Mouse (Mus musculus): ENCODE measurements at regions not wholly inside any gene's neighbourhood (a gene's known extent, or its start where the extent isn't known, plus 50 kb on each side); places are given as distances from the start of the nearest gene placed in this dataset.

GRCm38 (mm10) chr16:24185989-24186388 is 197.3 kb upstream of the Bcl6 start:
- DNase-seq (ENCODE audit: low spot score in 2 of 2): no peak

- no peak for DNase-seq (ENCODE audit: low spot score in 2 of 2)
Measured at GRCm38 (mm10) chr16:24184846-24185245, 196.2 kb upstream of the Bcl6 start.

- DNase-seq (ENCODE audit: low spot score in 2 of 2): no peak
Measured at GRCm38 (mm10) chr16:24183216-24183615, 194.6 kb upstream of the Bcl6 start.

- DNase-seq (ENCODE audit: low spot score in 2 of 2): no peak
Measured at GRCm38 (mm10) chr16:24181388-24181787, 192.7 kb upstream of the Bcl6 start.

- no peak for DNase-seq (ENCODE audit: low spot score in 2 of 2)
Measured at GRCm38 (mm10) chr16:24180666-24181065, 192.0 kb upstream of the Bcl6 start.

GRCm38 (mm10) chr16:24177564-24177963 is 188.9 kb upstream of the Bcl6 start:
- no peak for DNase-seq (ENCODE audit: low spot score in 2 of 2)

GRCm38 (mm10) chr16:24177131-24177530 is 188.5 kb upstream of the Bcl6 start:
- no peak for DNase-seq (ENCODE audit: low spot score in 2 of 2)

GRCm38 (mm10) chr16:24176057-24176456 is 187.4 kb upstream of the Bcl6 start:
- DNase-seq (ENCODE audit: low spot score in 2 of 2): peak; percentile 20 to 31

- no peak for DNase-seq (ENCODE audit: low spot score in 2 of 2)
Measured at GRCm38 (mm10) chr16:24175235-24175760, 186.6 kb upstream of the Bcl6 start.

- no peak for DNase-seq (ENCODE audit: low spot score in 2 of 2)
Measured at GRCm38 (mm10) chr16:24174595-24174994, 185.9 kb upstream of the Bcl6 start.

GRCm38 (mm10) chr16:24173783-24174518 is 185.3 kb upstream of the Bcl6 start:
- no peak for DNase-seq (ENCODE audit: low spot score in 2 of 2)

- no peak for DNase-seq (ENCODE audit: low spot score in 2 of 2)
Measured at GRCm38 (mm10) chr16:24172653-24173052, 184.0 kb upstream of the Bcl6 start.

- DNase-seq (ENCODE audit: low spot score in 2 of 2): no peak
Measured at GRCm38 (mm10) chr16:24172065-24172464, 183.4 kb upstream of the Bcl6 start.

GRCm38 (mm10) chr16:24171161-24171560 is 182.5 kb upstream of the Bcl6 start:
- DNase-seq (ENCODE audit: low spot score in 2 of 2): no peak

- no peak for DNase-seq (ENCODE audit: low spot score in 2 of 2)
Measured at GRCm38 (mm10) chr16:24166496-24166895, 177.8 kb upstream of the Bcl6 start.

- peak in 1 of 2 experiments; percentile 10 for DNase-seq (ENCODE audit: low spot score in 2 of 2)
Measured at GRCm38 (mm10) chr16:24165461-24166081, 176.9 kb upstream of the Bcl6 start.

GRCm38 (mm10) chr16:24160705-24161285 is 172.1 kb upstream of the Bcl6 start:
- DNase-seq (ENCODE audit: low spot score in 2 of 2): no peak

GRCm38 (mm10) chr16:24159336-24159735 is 170.7 kb upstream of the Bcl6 start:
- no peak for DNase-seq (ENCODE audit: low spot score in 2 of 2)

GRCm38 (mm10) chr16:24157753-24158152 is 169.1 kb upstream of the Bcl6 start:
- DNase-seq (ENCODE audit: low spot score in 2 of 2): no peak

GRCm38 (mm10) chr16:24156729-24157430 is 168.2 kb upstream of the Bcl6 start:
- DNase-seq (ENCODE audit: low spot score in 2 of 2): no peak

- DNase-seq (ENCODE audit: low spot score in 2 of 2): no peak
Measured at GRCm38 (mm10) chr16:24154816-24155357, 166.2 kb upstream of the Bcl6 start.

Measured in layer of hippocampus, postnatal 10 days (tissue).